Mouse (Mus musculus) midbrain, embryonic 14.5 days (tissue): ENCODE measurements around the gene Sept9. TPM values are rescaled to one million over a fixed set of nuclear protein-coding genes. Genes with fewer than 3 reads are reported as not detected.
A peak's percentile ranks its signal among the peaks of the same experiment; 100 is the strongest.

Experiments used
- ATAC-seq: fragments of 200-750 bp; cut with Nextera tagmentation; 2 replicates; pipeline ENCODE4 v1.8.0; 2017; ENCODE audit warnings: moderate number of reproducible peaks, moderate library complexity; ENCODE audit not compliant: low FRiP score, low TSS enrichment
- DNase-seq: peaks from one replicate; pipeline ENCODE4 v3.0.0-alpha.2; 2015
- H3K27ac ChIP-seq: fragments of 300-500 bp; sonication (generic); replicated peaks from 2 replicates; pipeline ENCODE4 v1.5.1; 2014; ENCODE audit warnings: mild to moderate bottlenecking, low read depth, low read length, moderate library complexity
- H3K27me3 ChIP-seq: fragments of 300-500 bp; sonication (generic); 2 replicates; pipeline ENCODE4 v1.6.1; 2014; ENCODE audit warnings: low read length, control low read depth, mixed read lengths; ENCODE audit not compliant: control insufficient read depth, insufficient read depth
- H3K36me3 ChIP-seq: fragments of 300-500 bp; sonication (generic); 2 replicates; pipeline ENCODE4 v1.6.1; 2014; ENCODE audit warnings: low read length, control low read depth; ENCODE audit not compliant: control insufficient read depth, insufficient read depth
- H3K4me1 ChIP-seq: fragments of 300-500 bp; sonication (generic); 2 replicates; pipeline ENCODE4 v1.6.1; 2014; ENCODE audit warnings: mild to moderate bottlenecking, antibody characterized with exemption, low read length, control low read depth; ENCODE audit not compliant: control insufficient read depth, insufficient read depth
- H3K4me2 ChIP-seq: fragments of 300-500 bp; sonication (generic); 2 replicates; pipeline ENCODE4 v1.6.1; 2014; ENCODE audit warnings: mild to moderate bottlenecking, low read length, moderate library complexity
- H3K4me3 ChIP-seq: fragments of 300-500 bp; sonication (generic); replicated peaks from 2 replicates; pipeline ENCODE4 v1.5.1; 2014; ENCODE audit warnings: low read depth, low read length
- H3K9ac ChIP-seq: fragments of 300-500 bp; sonication (generic); replicated peaks from 2 replicates; pipeline ENCODE4 v1.6.1; 2014; ENCODE audit warnings: mild to moderate bottlenecking, low read length, moderate library complexity
- H3K9me3 ChIP-seq: fragments of 300-500 bp; sonication (generic); 2 replicates; pipeline ENCODE4 v1.6.1; 2016; ENCODE audit warnings: low read length, control low read depth, mixed read lengths; ENCODE audit not compliant: control insufficient read depth
- WGBS: fragments of 180-500 bp; shearing (Covaris S2); extraction: QIAGEN DNeasy Blood & Tissue Kit; methylation state at CpG from one replicate; pipeline ENCODE4 v1.1.7; 2014; 5-methylcytosine and 5-hydroxymethylcytosine counted together
- polyA plus RNA-seq: library from polyadenylated mRNA; unstranded; fragments of >200 nt; fragmentation: Nextera tagmentation; extraction: Ambion mirVana; gene quantifications from 2 replicates; pipeline ENCODE4 v1.2.1, GENCODE M21; 2014

The Sept9 gene
- polyA plus RNA-seq, 1 experiment from 2014 or later = 97.4 TPM

GRCm38 (mm10) chr11:117169801-117170565 lies 29.5 kb upstream of the Sept9 start:
- WGBS = 85% methylated on average over 19 of the region's 19 CpGs
- peak overlapping the region; percentile 52; the same call in 1 of the 2 replicates for H3K27ac ChIP-seq
- DNase-seq = peak; percentile 30

GRCm38 (mm10) chr11:117174098-117174892 lies 25.2 kb upstream of the Sept9 start:
- peak overlapping the region; percentile 34 for H3K4me2 ChIP-seq
- ATAC-seq (no peak), DNase-seq (no peak)
- H3K27me3 ChIP-seq = no peaks in the 10 kb centered on the region
- H3K4me1 ChIP-seq = peaks cover 10% of the 10 kb centered on the region; the same call in 1 of the 2 replicates
- no peaks in the 10 kb centered on the region for H3K9me3 ChIP-seq
- H3K4me3 ChIP-seq = no peak overlapping the region
- 45% methylated on average over 18 of the region's 18 CpGs for WGBS
- H3K36me3 ChIP-seq = no peaks in the 10 kb centered on the region
- H3K9ac ChIP-seq = no peak overlapping the region
- H3K27ac ChIP-seq = 0 out of 2 replicates have a peak overlapping the region, but pooled peaks have one; percentile 20

More at GRCm38 (mm10) chr11:117169801-117170565, 29.5 kb upstream of the Sept9 start:
- Histone ChIP-seq H3K4me1 (peaks cover 9% of the 10 kb centered on the region; the same call in 1 of the 2 replicates), H3K9me3 (no peaks in the 10 kb centered on the region), H3K27me3 (no peaks in the 10 kb centered on the region), H3K4me2 (no peak overlapping the region), H3K9ac (no peak overlapping the region), H3K36me3 (no peaks in the 10 kb centered on the region), H3K4me3 (no peak overlapping the region)
- no peak for ATAC-seq

- DNase-seq (no peak), ATAC-seq (no peak)
- Histone ChIP-seq H3K27ac (0 out of 2 replicates have a peak overlapping the region, but pooled peaks have one; percentile 20), H3K4me1 (peaks cover 9% of the 10 kb centered on the region; the same call in 1 of the 2 replicates), H3K4me3 (no peak overlapping the region), H3K27me3 (no peaks in the 10 kb centered on the region), H3K4me2 (peak overlapping the region; percentile 34), H3K9ac (0 out of 2 replicates have a peak overlapping the region, but pooled peaks have one; percentile 14), H3K9me3 (0 out of 2 replicates have a peak, but pooled peaks cover under 1% of the 10 kb centered on the region), H3K36me3 (no peaks in the 10 kb centered on the region)
- WGBS = 44% methylated on average over 15 of the region's 15 CpGs
Measured at GRCm38 (mm10) chr11:117174924-117175323, 24.5 kb upstream of the Sept9 start.

GRCm38 (mm10) chr11:117175472-117175871 lies 24.0 kb upstream of the Sept9 start:
- Histone ChIP-seq H3K27ac (no peak overlapping the region), H3K36me3 (no peaks in the 10 kb centered on the region), H3K4me1 (peaks cover 7% of the 10 kb centered on the region; the same call in 1 of the 2 replicates), H3K9me3 (0 out of 2 replicates have a peak, but pooled peaks cover 6% of the 10 kb centered on the region), H3K4me2 (no peak overlapping the region), H3K4me3 (no peak overlapping the region), H3K9ac (no peak overlapping the region), H3K27me3 (no peaks in the 10 kb centered on the region)
- 81% methylated on average over 12 of the region's 12 CpGs for WGBS
- ATAC-seq (no peak), DNase-seq (no peak)

- peak; percentile 34; the same call in 1 of the 2 replicates for ATAC-seq
- H3K4me2 ChIP-seq = no peak overlapping the region
- H3K9me3 ChIP-seq = 0 out of 2 replicates have a peak, but pooled peaks cover 7% of the 10 kb centered on the region
- no peak overlapping the region for H3K27ac ChIP-seq
- no peaks in the 10 kb centered on the region for H3K36me3 ChIP-seq
- no peak overlapping the region for H3K4me3 ChIP-seq
- H3K4me1 ChIP-seq = peaks cover 7% of the 10 kb centered on the region; the same call in 1 of the 2 replicates
- no peaks in the 10 kb centered on the region for H3K27me3 ChIP-seq
- DNase-seq = peak; percentile 62
- WGBS = 37% methylated on average over 5 of the region's 5 CpGs
- no peak overlapping the region for H3K9ac ChIP-seq
Measured at GRCm38 (mm10) chr11:117176304-117176703, 23.2 kb upstream of the Sept9 start.

GRCm38 (mm10) chr11:117176900-117177299 lies 22.6 kb upstream of the Sept9 start:
- H3K4me1 ChIP-seq = peaks cover 7% of the 10 kb centered on the region; the same call in 1 of the 2 replicates
- no peak for ATAC-seq
- H3K36me3 ChIP-seq = no peaks in the 10 kb centered on the region
- H3K4me3 ChIP-seq = no peak overlapping the region
- no peak overlapping the region for H3K9ac ChIP-seq
- DNase-seq = no peak
- no peak overlapping the region for H3K27ac ChIP-seq
- H3K27me3 ChIP-seq = no peaks in the 10 kb centered on the region
- 0 out of 2 replicates have a peak, but pooled peaks cover 7% of the 10 kb centered on the region for H3K9me3 ChIP-seq
- no peak overlapping the region for H3K4me2 ChIP-seq
- 72% methylated on average over 5 of the region's 5 CpGs for WGBS

GRCm38 (mm10) chr11:117177303-117177979 lies 22.0 kb upstream of the Sept9 start:
- peak; percentile 65; the same call in 1 of the 2 replicates for ATAC-seq
- 60% methylated on average over 8 of the region's 11 CpGs for WGBS
- peak; percentile 93 for DNase-seq
- Histone ChIP-seq H3K4me2 (no peak overlapping the region), H3K4me1 (peaks cover 7% of the 10 kb centered on the region; the same call in 1 of the 2 replicates), H3K9ac (no peak overlapping the region), H3K36me3 (no peaks in the 10 kb centered on the region), H3K27ac (no peak overlapping the region), H3K4me3 (no peak overlapping the region), H3K9me3 (0 out of 2 replicates have a peak, but pooled peaks cover 7% of the 10 kb centered on the region), H3K27me3 (no peaks in the 10 kb centered on the region)

GRCm38 (mm10) chr11:117179902-117180301 lies 19.6 kb upstream of the Sept9 start:
- H3K9ac ChIP-seq = no peak overlapping the region
- H3K36me3 ChIP-seq = no peaks in the 10 kb centered on the region
- H3K27me3 ChIP-seq = no peaks in the 10 kb centered on the region
- no peak for ATAC-seq
- peaks cover 2% of the 10 kb centered on the region; the same call in 1 of the 2 replicates for H3K4me1 ChIP-seq
- no peak overlapping the region for H3K4me3 ChIP-seq
- no peak for DNase-seq
- H3K4me2 ChIP-seq = no peak overlapping the region
- WGBS = 89% methylated on average over 5 of the region's 5 CpGs
- H3K27ac ChIP-seq = no peak overlapping the region
- H3K9me3 ChIP-seq = 0 out of 2 replicates have a peak, but pooled peaks cover 7% of the 10 kb centered on the region
